Mouse (Mus musculus) left cerebral cortex, adult 18-20 months (tissue): Measurements from ENCODE around the gene Hspa1a. TPM values are rescaled to one million over a fixed set of nuclear protein-coding genes. Genes with fewer than 3 reads are reported as not detected.
"Not testable (repeated sequence)": the region's sequence is repeated elsewhere in the genome, so short reads cannot be mapped to it uniquely, and the experiment has no call there.

Experiments
- DNase-seq, 2 experiments: peaks; one replicate each; pipeline ENCODE4 v3.0.0; 2021 to 2022; ENCODE audit warnings: low spot score in 2 of 2, mixed read lengths in 1 of 2
- total RNA-seq, 2 experiments: library from RNA; stranded (reverse); gene quantifications; 2 replicates each; pipeline ENCODE4 v1.2.3; 2021

Gene Hspa1a
- total RNA-seq, 2 experiments from 2014 or later: 22.1 to 23.4 TPM

- no peak for DNase-seq
Observed at GRCm38 (mm10) chr17:34950514-34951455, 21.2 kb downstream of the Hspa1a start.

- no peak for DNase-seq
Observed at GRCm38 (mm10) chr17:34949553-34949969, 22.4 kb downstream of the Hspa1a start.

- not testable (repeated sequence) for DNase-seq
Observed at GRCm38 (mm10) chr17:34948721-34949552, 23.0 kb downstream of the Hspa1a start.

DNA sequence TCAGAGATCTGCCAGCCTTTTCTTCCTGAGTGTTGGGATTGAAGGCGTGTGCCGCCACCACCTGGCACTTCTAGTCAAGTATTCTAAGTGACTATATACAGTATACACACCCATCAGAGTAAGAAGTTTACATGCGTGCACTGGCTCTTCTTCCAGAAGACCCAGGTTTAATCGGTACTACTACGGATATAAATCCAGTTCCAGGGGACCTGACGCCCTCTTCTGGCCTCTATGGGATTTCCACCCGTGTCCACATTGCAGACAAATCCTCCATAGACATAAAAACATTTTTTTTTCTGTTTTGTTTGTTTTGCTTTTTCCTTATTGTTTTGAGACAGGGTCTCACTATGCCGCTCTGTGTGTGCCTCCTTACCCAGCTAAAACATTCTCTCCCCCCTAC is 24.4 kb downstream of the Hspa1a start:
- DNase-seq: no peak

- DNase-seq: no peak
Observed at GRCm38 (mm10) chr17:34946486-34947140, 25.3 kb downstream of the Hspa1a start.

- no peak for DNase-seq
Observed at GRCm38 (mm10) chr17:34944362-34944761, 27.6 kb downstream of the Hspa1a start.

DNA sequence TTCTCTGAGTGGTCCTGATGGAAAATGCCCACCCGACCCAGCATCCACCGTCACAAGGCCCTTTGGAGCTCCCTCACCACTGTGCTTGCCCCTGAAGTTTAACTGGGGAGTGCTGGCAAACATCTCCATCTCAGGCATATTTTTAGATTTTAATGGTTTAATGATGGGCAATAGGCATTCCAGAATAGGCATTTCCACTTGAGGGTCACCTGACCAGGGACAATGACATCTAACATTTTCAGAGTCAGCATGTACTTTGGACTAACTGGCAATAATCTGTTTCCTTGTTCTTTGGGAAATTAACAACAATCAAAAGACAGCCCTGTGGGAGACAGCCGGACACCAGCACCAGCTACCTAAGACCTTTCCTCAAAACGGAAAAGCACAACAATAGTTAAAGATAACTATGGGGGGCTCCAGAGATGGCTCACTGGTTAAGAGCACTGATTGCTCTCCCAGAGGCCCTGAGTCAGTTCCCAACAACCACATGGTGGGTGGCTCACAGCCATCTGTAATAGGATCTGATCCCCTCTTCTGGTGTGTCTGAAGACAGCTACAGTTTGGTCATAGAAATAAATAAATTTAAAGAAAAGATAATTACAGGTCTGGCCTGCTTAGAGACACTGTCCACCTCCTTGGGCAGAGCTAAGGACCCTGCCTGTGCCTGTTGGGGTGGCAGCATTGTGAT is 28.7 kb downstream of the Hspa1a start:
- DNase-seq: no peak

DNA sequence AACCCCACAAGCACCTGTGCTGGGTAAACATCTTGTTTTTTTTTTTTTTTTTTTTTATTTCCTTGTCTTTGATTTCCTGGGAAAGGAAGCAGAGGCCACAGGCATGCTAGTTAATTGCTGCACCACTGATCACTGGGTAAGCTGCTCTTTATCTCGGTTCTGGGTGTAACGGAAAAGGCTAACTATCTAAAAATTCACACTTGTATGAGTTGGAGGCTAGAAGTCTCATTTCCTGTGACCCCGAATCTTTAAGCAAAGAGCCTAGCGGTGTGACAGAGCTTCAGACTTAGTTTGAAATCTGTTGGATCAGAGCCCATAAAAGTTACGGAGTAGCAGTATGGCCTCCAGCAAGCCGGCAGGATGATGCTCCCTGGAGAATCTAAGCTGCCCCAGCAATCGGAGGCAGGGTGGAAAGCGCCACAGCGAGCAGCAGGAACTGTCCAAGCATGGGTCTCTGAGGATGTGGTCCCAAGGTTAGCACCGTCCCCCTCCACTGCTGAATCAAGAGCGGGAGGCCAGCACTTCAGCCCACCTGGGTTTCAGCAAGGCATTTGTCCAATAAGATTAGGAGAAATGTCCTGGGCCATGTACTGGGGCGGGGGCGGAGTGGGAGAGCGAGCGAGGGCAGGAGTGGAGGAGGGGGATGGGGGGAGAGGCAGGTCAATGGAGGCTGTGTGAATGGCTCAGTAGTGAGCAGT is 30.5 kb downstream of the Hspa1a start:
- no peak for DNase-seq

DNA sequence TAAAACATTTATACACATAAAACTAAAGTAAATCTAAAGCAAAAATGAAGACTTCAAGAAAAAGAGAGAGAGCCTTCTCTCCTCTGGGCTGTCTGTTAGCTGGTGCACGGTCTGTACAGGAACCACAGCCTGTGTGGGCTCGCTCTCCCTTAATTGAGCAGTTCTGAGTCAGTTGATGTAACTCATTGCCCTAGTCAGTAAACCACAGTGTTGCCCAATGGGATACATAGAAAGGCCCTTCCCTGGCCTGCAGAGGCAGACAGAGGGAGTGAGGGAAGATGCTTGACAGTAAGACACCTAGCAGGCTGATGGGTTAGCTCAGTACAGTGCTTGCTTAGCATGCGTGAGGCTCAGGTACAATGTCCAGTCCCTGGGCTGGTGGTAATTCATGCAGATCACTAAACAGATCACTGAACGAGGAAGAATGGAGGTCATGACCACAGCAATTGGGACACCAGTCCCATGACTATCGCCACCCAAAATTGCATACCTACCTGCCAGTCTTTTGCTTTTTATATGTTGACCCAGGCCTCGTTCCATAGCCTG is 33.9 kb downstream of the Hspa1a start:
- DNase-seq: no peak

- DNase-seq: no peak
Observed at GRCm38 (mm10) chr17:34934830-34935229, 37.1 kb downstream of the Hspa1a start.

DNA sequence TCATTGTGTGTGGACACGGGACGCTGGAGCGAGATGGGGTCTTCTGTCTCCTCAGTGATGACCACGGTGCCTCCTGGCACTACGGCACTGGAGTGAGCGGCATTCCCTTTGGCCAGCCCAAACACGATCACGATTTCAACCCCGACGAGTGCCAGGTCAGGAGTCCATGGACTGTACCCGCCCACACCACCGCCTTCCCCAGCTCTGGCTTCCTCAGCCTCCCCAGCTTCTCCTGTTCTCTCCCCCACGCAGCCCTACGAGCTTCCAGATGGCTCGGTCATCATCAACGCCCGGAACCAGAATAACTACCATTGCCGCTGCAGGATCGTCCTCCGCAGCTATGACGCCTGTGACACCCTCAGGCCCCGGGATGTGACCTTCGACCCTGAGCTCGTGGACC is 37.9 kb downstream of the Hspa1a start:
- peak; percentile 38 to 48 for DNase-seq

DNA sequence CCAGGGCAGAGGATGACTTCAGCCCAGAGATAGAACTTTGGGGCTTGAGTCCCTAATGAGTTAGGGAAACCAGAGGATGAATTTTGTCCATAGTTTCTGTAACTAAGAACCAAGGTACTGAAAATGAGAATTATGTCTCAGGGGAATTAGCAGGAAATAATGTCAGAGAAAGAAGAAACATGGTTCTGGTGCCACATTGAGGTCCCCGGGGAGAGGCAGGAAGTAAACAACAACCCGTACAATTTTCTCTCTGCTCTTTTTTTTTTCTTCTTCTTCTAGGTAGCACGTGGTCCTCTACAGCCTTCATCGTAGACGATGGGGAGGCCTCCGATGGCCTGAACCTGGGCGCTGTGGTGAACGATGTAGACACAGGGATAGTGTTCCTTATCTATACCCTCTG is 39.7 kb downstream of the Hspa1a start:
- no peak for DNase-seq

DNA sequence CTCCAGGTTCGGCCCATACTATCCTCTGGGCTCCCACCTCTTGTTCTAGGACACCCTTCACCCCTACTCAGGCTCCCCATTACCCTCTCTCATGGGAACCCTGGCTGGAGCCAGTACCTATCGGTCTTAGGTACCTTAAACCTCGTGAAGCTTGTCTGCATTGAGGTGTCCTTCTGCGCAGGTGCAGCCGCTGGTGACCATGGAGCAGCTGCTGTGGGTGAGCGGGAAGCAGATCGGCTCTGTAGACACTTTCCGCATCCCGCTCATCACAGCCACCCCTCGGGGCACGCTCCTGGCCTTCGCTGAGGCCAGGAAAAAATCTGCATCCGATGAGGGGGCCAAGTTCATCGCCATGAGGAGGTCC is 40.2 kb downstream of the Hspa1a start:
- peak; percentile 34 to 58 for DNase-seq

- DNase-seq: peak; percentile 97 to 98
Observed at GRCm38 (mm10) chr17:34931061-34931734, 40.8 kb downstream of the Hspa1a start, which contains the start of gene Neu1. Gene Neu1 (plus strand): TSS chr17:34931253.

DNA sequence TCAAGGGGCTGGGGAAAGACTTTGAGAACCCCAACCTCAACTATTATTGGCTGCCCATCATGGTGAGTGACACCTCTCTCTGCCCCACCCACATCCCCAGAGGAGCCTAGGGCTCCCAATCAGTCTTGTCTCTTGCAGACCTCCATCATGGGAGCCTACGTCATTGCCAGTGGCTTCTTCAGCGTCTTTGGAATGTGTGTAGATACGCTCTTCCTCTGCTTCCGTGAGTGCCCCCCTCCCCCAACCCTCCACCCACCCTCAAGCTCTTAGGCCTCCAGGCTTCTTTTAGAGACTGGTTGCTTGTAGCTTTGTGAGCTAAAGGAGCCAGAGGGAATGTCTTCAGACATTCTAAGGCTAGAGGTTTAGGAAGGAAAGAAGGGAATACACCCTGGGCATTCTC is 43.1 kb downstream of the Hspa1a start:
- DNase-seq: no peak

DNA sequence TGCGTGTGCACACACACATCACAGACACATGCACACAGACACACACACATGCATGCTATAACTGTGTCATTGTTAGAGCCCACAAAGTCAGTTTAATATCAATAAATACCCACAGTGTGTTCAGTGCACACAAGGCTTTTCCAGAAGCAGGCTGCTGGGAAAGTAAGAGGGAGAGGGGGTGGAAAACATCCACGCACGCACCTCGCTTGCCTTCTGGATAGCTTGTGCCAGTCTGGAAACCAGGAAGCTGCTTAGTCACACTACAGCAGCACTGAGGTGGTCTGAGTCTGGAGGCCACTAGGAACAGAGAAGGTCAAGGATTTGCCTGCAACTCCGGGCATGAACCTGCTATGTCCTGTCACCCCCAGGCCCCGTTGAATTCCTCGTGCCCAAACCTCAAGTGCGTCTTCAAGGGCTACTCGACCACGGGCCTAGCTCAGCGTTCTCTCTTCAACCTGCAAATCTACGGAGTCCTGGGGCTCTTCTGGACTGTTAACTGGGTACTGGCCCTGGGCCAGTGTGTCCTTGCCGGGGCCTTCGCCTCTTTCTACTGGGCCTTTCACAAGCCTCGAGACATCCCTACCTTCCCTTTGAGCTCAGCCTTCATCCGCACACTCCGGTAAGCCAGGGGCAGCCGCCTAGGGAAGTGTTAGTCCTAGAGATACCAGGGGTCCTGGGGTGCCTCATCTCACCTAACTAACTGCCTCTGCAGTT is 44.5 kb downstream of the Hspa1a start:
- DNase-seq: peak in 1 of 2 experiments; percentile 51

- no peak for DNase-seq
Observed at GRCm38 (mm10) chr17:34924258-34924657, 47.7 kb downstream of the Hspa1a start.

DNA sequence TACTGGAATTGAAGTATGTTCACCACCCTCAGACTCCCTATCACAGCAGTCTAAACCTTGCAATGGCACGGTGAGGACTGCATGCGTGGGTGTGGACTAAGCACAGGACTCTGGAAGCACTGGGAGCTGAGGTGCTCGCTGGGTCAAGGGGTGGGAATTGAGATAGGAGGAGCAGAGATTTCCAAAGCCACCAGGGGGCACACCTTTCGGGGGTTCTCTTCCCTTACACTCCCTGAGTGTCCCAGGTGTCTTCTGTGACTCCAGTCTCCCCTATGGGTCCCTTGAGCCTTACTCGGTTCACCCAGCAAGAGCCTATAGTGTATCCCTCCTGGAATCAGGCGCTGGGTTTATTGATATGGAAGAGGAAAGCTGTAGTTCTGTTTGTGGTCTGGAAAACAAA is 49.0 kb downstream of the Hspa1a start:
- DNase-seq: no peak
